Mouse (Mus musculus) ES-E14 (cell line): Measurements from ENCODE around the gene Ccs. TPM values are rescaled to one million over a fixed set of nuclear protein-coding genes. Genes with fewer than 3 reads are reported as not detected.

Source experiments
- DNase-seq: peaks from one replicate; pipeline ENCODE4 v3.0.0-alpha.2; 2013; ENCODE audit warnings: low read depth, low spot score
- H3K27ac ChIP-seq: 2 replicates; pipeline ENCODE4 v1.5.1; 2012; ENCODE audit warnings: low read depth, mild to moderate bottlenecking, low read length, moderate library complexity, mixed read lengths; ENCODE audit not compliant: poor library complexity, insufficient read depth, severe bottlenecking
- H3K36me3 ChIP-seq: 2 replicates; pipeline ENCODE4 v1.6.1; 2012; ENCODE audit warnings: mild to moderate bottlenecking, low read length, moderate library complexity, mixed read lengths; ENCODE audit not compliant: control insufficient read depth, poor library complexity, insufficient read depth, severe bottlenecking
- H3K4me1 ChIP-seq, 2 experiments: fragments of 150-350 bp in 1 of 2; sonication (generic) in 1 of 2; 2 replicates each; pipeline ENCODE4 v1.6.1; 2012; ENCODE audit warnings: low read length in 2 of 2, mild to moderate bottlenecking in 1 of 2, mixed read lengths in 1 of 2; ENCODE audit not compliant: control insufficient read depth in 2 of 2, insufficient read depth in 2 of 2, poor library complexity in 1 of 2
- H3K4me3 ChIP-seq, 2 experiments: fragments of 150-350 bp in 1 of 2; sonication (generic) in 1 of 2; 2 replicates each; pipeline ENCODE4 v1.5.1; 2012; ENCODE audit warnings: low read length in 2 of 2, low read depth in 1 of 2, mild to moderate bottlenecking in 1 of 2, mixed read lengths in 1 of 2; ENCODE audit not compliant: insufficient read depth in 1 of 2, poor library complexity in 1 of 2, severe bottlenecking in 1 of 2
- H3K9ac ChIP-seq: 2 replicates; pipeline ENCODE4 v1.6.1; 2012; ENCODE audit warnings: low read depth, mild to moderate bottlenecking, low read length, mixed read lengths; ENCODE audit not compliant: poor library complexity, insufficient read depth, severe bottlenecking
- H3K9me3 ChIP-seq: fragments of 150-350 bp; sonication (generic); 2 replicates; pipeline ENCODE4 v1.6.1; 2012; ENCODE audit warnings: low read depth, mild to moderate bottlenecking, low read length; ENCODE audit not compliant: control insufficient read depth, insufficient read depth
- CHD2 ChIP-seq: IDR thresholded peaks from 2 replicates; pipeline ENCODE4 v1.6.1; 2014; ENCODE audit warnings: mild to moderate bottlenecking, low read depth, low read length, inconsistent platforms
- HCFC1 ChIP-seq: IDR thresholded peaks from 2 replicates; pipeline ENCODE4 v1.6.1; 2012; ENCODE audit warnings: low read length, inconsistent platforms, borderline replicate concordance; ENCODE audit not compliant: insufficient read depth
- MAFK ChIP-seq: IDR thresholded peaks from 2 replicates; pipeline ENCODE4 v1.6.1; 2014; ENCODE audit warnings: mild to moderate bottlenecking, low read depth, low read length, inconsistent platforms; ENCODE audit not compliant: insufficient read depth
- ZC3H11A ChIP-seq: IDR thresholded peaks from 2 replicates; pipeline ENCODE4 v1.6.1; 2012; ENCODE audit warnings: low read depth, mild to moderate bottlenecking, inconsistent platforms, low read length, borderline replicate concordance
- ZNF384 ChIP-seq: IDR thresholded peaks from 2 replicates; pipeline ENCODE4 v1.6.1; 2012; ENCODE audit warnings: low read depth, low read length, inconsistent platforms
- in situ Hi-C, 2 experiments: fragments of 600-800 bp; cut with MboI; formaldehyde crosslinking; loops; one replicate each; pipeline ENCODE4 v1.15.1; 2025; ENCODE audit warnings: low sequenced_read_pairs in 2 of 2, inconsistent platforms in 1 of 2; ENCODE audit not compliant: unreplicated experiment in 2 of 2
- total RNA-seq: library from RNA; depleted of rRNA; stranded (reverse); fragments of 300-350 nt; gene quantifications from 2 replicates; pipeline ENCODE4 v1.2.3, GENCODE M21; 2012

Gene Ccs
- total RNA-seq, 1 experiment, result 49.9 TPM

GRCm38 (mm10) chr19:4829156-4829555, 10.0 kb downstream of the Ccs start:
- in situ Hi-C loops, result no loop called here
- DNase-seq, result no peak
- no peaks in the 10 kb centered on the region for H3K9me3 ChIP-seq
- H3K9ac ChIP-seq, result peak overlapping the region; percentile 79
- peak overlapping the region; percentile 15 to 26; a peak in 2 of 4 replicates for H3K4me3 ChIP-seq
- TF ChIP-seq ZNF384 (no peak), HCFC1 (no peak), MAFK (no peak), ZC3H11A (no peak), CHD2 (no peak)
- peaks cover 0 to 17% of the 10 kb centered on the region in 2 experiments; a peak in 2 of 4 replicates for H3K4me1 ChIP-seq
- peaks cover 4% of the 10 kb centered on the region; the same call in 1 of the 2 replicates for H3K36me3 ChIP-seq
- peak overlapping the region; percentile 70; the same call in 1 of the 2 replicates for H3K27ac ChIP-seq

GRCm38 (mm10) chr19:4828444-4829114, 10.6 kb downstream of the Ccs start:
- no peaks in the 10 kb centered on the region for H3K9me3 ChIP-seq
- peak overlapping the region; percentile 51 for H3K27ac ChIP-seq
- no peak for DNase-seq
- TF ChIP-seq HCFC1, result no peak
- TF ChIP-seq MAFK, result no peak
- TF ChIP-seq CHD2, result no peak
- no peak for TF ChIP-seq ZNF384
- TF ChIP-seq ZC3H11A, result no peak
- H3K4me3 ChIP-seq, result peak overlapping the region; percentile 26 to 30; a peak in 3 of 4 replicates
- peaks cover 4% of the 10 kb centered on the region; the same call in 1 of the 2 replicates for H3K36me3 ChIP-seq
- in situ Hi-C loops, result no loop called here
- H3K4me1 ChIP-seq, result peaks cover 0 to 17% of the 10 kb centered on the region in 2 experiments; a peak in 2 of 4 replicates
- peak overlapping the region; percentile 79 for H3K9ac ChIP-seq

DNA sequence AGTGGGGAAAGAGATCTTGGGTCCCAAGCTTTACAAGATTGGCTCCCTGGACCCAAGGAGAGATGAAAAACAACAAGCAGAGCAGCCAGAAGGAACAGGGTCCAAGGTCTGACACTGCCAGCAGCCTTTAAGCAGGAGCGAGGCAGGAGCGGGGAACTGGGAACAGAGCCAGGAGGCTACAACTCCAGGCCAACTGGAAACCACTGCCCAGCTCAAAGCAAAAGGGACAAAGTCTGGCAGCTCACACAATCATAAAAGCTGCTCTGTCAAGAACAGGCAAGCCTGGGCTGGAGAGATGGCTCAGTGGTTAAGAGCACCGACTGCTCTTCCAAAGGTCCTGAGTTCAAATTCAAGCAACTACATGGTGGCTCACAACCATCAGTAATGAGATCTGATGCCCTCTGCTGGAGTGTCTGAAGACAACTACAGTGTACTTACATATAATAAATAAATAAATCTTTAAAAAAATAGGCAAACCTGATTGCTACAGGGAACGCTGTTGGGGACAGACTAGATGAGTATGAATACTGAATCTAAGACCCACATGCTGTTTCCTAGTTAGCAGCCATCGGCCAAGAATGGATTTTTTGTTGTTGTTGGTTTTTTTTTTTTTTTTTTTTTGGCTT, 18.3 kb downstream of the Ccs start:
- Histone ChIP-seq H3K4me3 (no peak overlapping the region), H3K4me1 (peaks cover 2 to 5% of the 10 kb centered on the region in 2 experiments; a peak in 1 of 4 replicates), H3K27ac (no peak overlapping the region), H3K9me3 (no peaks in the 10 kb centered on the region), H3K36me3 (no peaks in the 10 kb centered on the region), H3K9ac (no peak overlapping the region)
- no peak for TF ChIP-seq ZC3H11A
- TF ChIP-seq MAFK, result no peak
- TF ChIP-seq CHD2, result no peak
- TF ChIP-seq ZNF384, result no peak; the same call in 1 of the 2 replicates
- TF ChIP-seq HCFC1, result no peak
- in situ Hi-C loops, result no loop called here
- DNase-seq, result no peak

DNA sequence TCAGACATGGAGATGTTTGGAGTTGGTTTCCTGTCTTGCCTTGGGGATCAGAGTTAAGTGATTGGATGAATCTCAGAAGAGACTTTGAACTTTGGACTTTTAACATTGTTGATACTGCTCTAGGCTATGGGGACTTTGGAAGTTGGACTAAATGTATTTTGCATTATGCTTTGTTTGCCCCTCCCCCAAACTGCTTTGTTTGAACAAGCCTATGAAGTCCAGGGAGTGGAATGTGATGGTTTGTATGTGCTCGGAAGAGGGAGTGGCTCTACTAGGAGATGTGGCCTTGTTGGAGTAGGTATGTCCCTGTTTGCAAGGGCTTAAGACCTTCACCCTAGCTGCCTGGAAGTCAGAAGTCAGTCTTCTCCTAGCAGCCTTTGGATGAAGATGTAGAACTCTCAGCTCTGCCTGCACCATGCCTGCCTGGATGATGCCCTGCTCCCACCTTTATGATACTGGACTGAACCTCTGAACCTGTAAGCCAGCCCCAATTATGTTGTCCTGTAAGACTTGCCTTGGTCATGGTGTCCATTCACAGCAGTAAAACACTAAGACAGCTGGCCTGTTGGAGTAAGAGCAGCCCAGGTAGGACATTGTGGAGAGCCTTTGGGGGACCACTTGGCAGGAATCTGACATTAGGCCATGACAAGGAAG, 21.8 kb downstream of the Ccs start:
- TF ChIP-seq ZNF384 (no peak), MAFK (no peak), ZC3H11A (no peak), CHD2 (no peak), HCFC1 (no peak)
- H3K4me1 ChIP-seq, result peaks cover 0 to 2% of the 10 kb centered on the region in 2 experiments; a peak in 1 of 4 replicates
- no peak overlapping the region for H3K27ac ChIP-seq
- DNase-seq, result no peak
- H3K36me3 ChIP-seq, result no peaks in the 10 kb centered on the region
- H3K9ac ChIP-seq, result no peak overlapping the region
- in situ Hi-C loops, result no loop called here
- no peak overlapping the region for H3K4me3 ChIP-seq
- no peaks in the 10 kb centered on the region for H3K9me3 ChIP-seq
